ENCODE assay signal across 9 mouse cellular contexts in genomic region chr14:33260131-33260530, GRCm38 (mm10). TPM values are rescaled to one million over a fixed set of nuclear protein-coding genes. Genes with fewer than 3 reads are reported as not detected.
"Had no signal": no experiment of that assay in that cellular context is flagged by ENCODE, and none has a peak within 500 bp of the region (broad histone marks: within the 10 kb centered on the region; RNA-seq: fewer than 3 reads in every experiment).

No protein-coding gene starts in this region.

- DNase-seq: liver, postnatal 0 days; lung, adult 2 months; lung, postnatal 14 days; lung, postnatal 36 days; midbrain, embryonic 14.5 days; right cerebral cortex, postnatal 14 days; thymus, adult 2 months; thymus, postnatal 25 days had no signal

RNA-seq across cellular contexts. Expression of gene Arhgap22, which starts 46.3 kb away (rescaled TPM):
- total RNA-seq: megakaryocyte-erythroid progenitor cell, adult 5-6 weeks had no signal
